Mouse (Mus musculus) limb, embryonic 15.5 days (tissue): Measurements from ENCODE around the gene Usp4. TPM values are rescaled to one million over a fixed set of nuclear protein-coding genes. Genes with fewer than 3 reads are reported as not detected.
A peak's percentile ranks its signal among the peaks of the same experiment; 100 is the strongest.

ENCODE experiments used
- ATAC-seq: fragments of 200-750 bp; cut with Nextera tagmentation; 2 replicates; pipeline ENCODE4 v1.8.0; 2017; ENCODE audit warnings: low read depth, moderate TSS enrichment; ENCODE audit not compliant: insufficient number of reproducible peaks, low FRiP score, low TSS enrichment
- H3K27ac ChIP-seq: fragments of 300-500 bp; sonication (generic); 2 replicates; pipeline ENCODE4 v1.5.1; 2015; ENCODE audit warnings: moderate library complexity, mild to moderate bottlenecking, inconsistent platforms
- H3K27me3 ChIP-seq: fragments of 300-500 bp; sonication (generic); 2 replicates; pipeline ENCODE4 v1.6.1; 2015; ENCODE audit warnings: inconsistent platforms
- H3K36me3 ChIP-seq: fragments of 300-500 bp; sonication (generic); 2 replicates; pipeline ENCODE4 v1.6.1; 2015; ENCODE audit warnings: inconsistent platforms
- H3K4me1 ChIP-seq: fragments of 300-500 bp; sonication (generic); 2 replicates; pipeline ENCODE4 v1.6.1; 2015; ENCODE audit warnings: inconsistent platforms
- H3K4me2 ChIP-seq: fragments of 300-500 bp; sonication (generic); 2 replicates; pipeline ENCODE4 v1.6.1; 2015; ENCODE audit warnings: mild to moderate bottlenecking, inconsistent platforms
- H3K4me3 ChIP-seq: fragments of 300-500 bp; sonication (generic); 2 replicates; pipeline ENCODE4 v1.5.1; 2015; ENCODE audit warnings: mild to moderate bottlenecking, inconsistent platforms
- H3K9ac ChIP-seq: fragments of 300-500 bp; sonication (generic); 2 replicates; pipeline ENCODE4 v1.6.1; 2015; ENCODE audit warnings: inconsistent platforms
- H3K9me3 ChIP-seq: fragments of 300-500 bp; sonication (generic); 2 replicates; pipeline ENCODE4 v1.6.1; 2016; ENCODE audit warnings: inconsistent platforms
- WGBS: fragments of 180-500 bp; shearing (Covaris S2); methylation state at CpG from one replicate; pipeline ENCODE4 v1.1.7; 2015; 5-methylcytosine and 5-hydroxymethylcytosine counted together
- polyA plus RNA-seq: library from polyadenylated mRNA; unstranded; fragments of >200 nt; fragmentation: Nextera tagmentation; extraction: Ambion mirVana; gene quantifications from 2 replicates; pipeline ENCODE4 v1.2.1, GENCODE M21; 2015

The Usp4 gene
- polyA plus RNA-seq, 1 experiment from 2014 or later = 99.6 TPM

DNA sequence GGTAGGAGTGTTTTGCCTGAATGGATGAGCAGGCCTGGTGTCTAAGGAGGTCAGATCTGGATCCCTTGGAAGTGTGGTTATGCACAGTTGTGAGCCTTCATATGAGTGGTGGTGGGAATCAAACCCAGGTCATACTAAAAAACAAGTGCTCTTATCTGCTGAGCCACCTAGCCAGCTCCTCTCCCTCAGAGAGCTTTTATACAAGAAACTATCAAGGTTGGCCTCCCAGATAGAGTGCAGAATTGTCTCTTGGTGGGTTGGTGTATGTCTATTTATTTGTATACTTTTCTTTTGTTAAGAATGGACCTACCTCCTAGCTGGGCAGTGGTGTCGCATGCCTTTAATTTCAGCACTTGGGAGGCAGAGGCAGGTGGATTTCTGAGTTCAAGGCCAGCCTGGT lies 3.8 kb upstream of the Usp4 start:
- no peaks in the 10 kb centered on the region for H3K27me3 ChIP-seq
- no peak overlapping the region for H3K4me2 ChIP-seq
- 89% methylated on average over 1 of the region's 1 CpGs for WGBS
- H3K9me3 ChIP-seq = no peaks in the 10 kb centered on the region
- ATAC-seq = no peak
- no peak overlapping the region for H3K4me3 ChIP-seq
- peaks cover 4% of the 10 kb centered on the region; the same call in 1 of the 2 replicates for H3K36me3 ChIP-seq
- H3K4me1 ChIP-seq = peaks cover 29% of the 10 kb centered on the region
- no peak overlapping the region for H3K27ac ChIP-seq
- no peak overlapping the region for H3K9ac ChIP-seq

DNA sequence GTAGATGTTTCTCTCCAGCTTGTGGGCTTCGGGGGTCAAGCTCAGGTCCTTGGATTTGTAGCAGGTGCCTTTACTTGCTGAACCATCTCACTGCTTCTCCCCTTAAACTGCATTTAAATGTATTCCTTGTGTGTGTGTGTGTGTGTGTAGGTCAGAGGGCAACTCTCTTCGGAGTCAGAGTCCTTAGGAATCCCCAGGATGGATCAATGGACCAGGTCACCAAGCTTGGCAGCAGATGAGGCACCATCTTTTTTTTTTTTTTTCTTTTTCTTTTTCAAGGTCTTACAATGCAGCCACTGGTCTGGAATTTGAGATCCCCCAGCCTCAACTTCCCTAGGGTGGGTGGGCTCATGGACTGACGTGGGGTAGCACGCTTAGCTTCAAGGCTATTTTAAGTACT lies 3.2 kb upstream of the Usp4 start:
- H3K9me3 ChIP-seq = no peaks in the 10 kb centered on the region
- H3K9ac ChIP-seq = no peak overlapping the region
- peaks cover 4% of the 10 kb centered on the region; the same call in 1 of the 2 replicates for H3K36me3 ChIP-seq
- H3K4me3 ChIP-seq = no peak overlapping the region
- H3K27ac ChIP-seq = no peak overlapping the region
- ATAC-seq = no peak
- H3K4me2 ChIP-seq = no peak overlapping the region
- no peaks in the 10 kb centered on the region for H3K27me3 ChIP-seq
- WGBS = 81% methylated on average over 4 of the region's 4 CpGs
- peaks cover 33% of the 10 kb centered on the region for H3K4me1 ChIP-seq

DNA sequence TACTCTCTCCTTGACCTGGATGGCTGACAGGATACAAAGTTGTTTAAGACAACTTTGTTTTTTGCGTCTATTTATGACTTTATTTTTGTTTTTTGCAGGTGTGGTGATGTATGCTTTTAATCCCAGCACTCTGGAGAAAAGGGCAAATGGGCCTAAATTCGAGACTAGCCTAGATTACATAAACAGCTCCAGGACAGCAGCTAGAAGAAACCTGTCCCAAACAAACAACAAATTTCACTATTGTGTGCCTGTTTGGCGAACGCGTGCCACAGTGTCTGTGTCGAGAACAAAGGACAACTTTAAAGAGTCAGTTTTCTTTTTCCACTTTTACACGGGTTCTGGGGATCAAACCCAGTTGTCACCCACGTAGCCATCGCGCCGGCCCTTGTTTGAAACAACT lies 629 bp upstream of the Usp4 start:
- H3K9ac ChIP-seq = peak overlapping the region; percentile 80

DNA sequence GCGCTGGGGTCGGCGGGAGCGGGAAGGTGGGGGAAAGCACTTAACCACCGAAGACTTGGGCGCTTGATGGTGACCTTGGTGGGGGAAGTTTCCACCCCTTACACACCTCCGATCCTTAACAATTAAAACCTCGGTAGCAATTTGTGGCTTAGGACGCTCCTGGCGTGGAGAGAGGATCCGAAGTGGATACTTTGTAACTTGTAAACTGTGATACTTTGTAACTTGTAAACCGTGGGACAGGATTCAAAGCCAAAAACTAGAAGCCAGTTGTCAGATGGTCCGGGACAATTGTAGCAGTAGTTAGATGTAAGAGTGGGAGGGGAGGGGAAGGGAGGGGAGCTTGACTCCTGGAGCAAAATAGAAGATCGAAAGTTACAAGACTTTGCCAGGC lies 632 bp downstream of the Usp4 start:
- WGBS = 3% methylated on average over 14 of the region's 14 CpGs
- ATAC-seq = no peak
- Histone ChIP-seq H3K4me3 (peak overlapping the region; percentile 93), H3K27me3 (no peaks in the 10 kb centered on the region), H3K9me3 (no peaks in the 10 kb centered on the region), H3K36me3 (peaks cover 30% of the 10 kb centered on the region), H3K4me1 (peaks cover 13% of the 10 kb centered on the region), H3K27ac (peak overlapping the region; percentile 96), H3K9ac (peak overlapping the region; percentile 80), H3K4me2 (peak overlapping the region; percentile 59)

More for the DNA sequence above, 629 bp upstream of the Usp4 start:
- Histone ChIP-seq H3K9me3 (no peaks in the 10 kb centered on the region), H3K4me2 (peak overlapping the region; percentile 59), H3K27me3 (no peaks in the 10 kb centered on the region), H3K4me1 (peaks cover 13% of the 10 kb centered on the region), H3K4me3 (peak overlapping the region; percentile 93), H3K27ac (peak overlapping the region; percentile 96), H3K36me3 (peaks cover 18% of the 10 kb centered on the region)
- 5% methylated on average over 11 of the region's 11 CpGs for WGBS
- no peak for ATAC-seq

DNA sequence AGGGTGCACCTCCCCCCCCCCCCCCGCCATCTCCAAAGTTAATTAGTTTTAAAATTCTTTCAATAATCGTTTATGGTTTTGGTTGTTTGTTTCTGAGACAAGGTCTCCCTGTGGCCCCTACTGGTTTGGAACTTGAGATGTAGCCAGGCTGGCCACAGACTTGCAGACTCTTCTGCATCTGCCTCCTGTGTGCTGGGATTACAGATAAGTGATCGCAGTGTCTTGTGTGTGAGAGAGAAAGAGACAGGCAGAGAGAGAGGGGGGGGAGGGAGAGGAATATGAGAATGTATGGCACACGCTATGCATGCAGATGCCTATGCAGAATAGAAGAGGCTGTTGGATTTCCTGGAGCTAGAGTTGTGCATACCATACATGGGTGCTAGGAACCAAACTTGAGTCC lies 2.1 kb downstream of the Usp4 start:
- Histone ChIP-seq H3K9ac (no peak overlapping the region), H3K36me3 (peaks cover 45% of the 10 kb centered on the region), H3K4me1 (peaks cover 13% of the 10 kb centered on the region), H3K4me2 (no peak overlapping the region), H3K9me3 (no peaks in the 10 kb centered on the region), H3K4me3 (no peak overlapping the region), H3K27ac (no peak overlapping the region), H3K27me3 (no peaks in the 10 kb centered on the region)
- 91% methylated on average over 4 of the region's 4 CpGs for whole genome bisulfite sequencing
- no peak for ATAC-seq

DNA sequence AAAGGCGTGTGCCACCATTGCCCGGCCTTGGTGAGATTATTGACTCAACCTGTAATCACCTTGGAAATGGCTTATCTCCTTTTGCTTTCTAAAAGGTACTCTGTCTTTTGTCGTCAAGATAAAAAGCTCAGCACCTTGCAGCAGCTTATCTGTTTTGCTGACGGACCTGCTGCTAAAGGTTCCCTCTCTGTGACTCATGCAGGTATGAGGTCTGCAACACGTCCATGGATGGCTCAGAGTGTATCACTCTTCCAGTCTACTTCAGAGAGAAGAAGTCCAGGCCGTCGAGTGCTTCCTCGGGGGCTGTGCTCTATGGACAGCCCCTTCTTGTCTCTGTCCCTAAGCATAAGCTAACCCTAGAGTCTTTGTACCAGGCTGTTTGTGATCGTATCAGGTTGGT lies 30.6 kb downstream of the Usp4 start:
- Histone ChIP-seq H3K4me1 (no peaks in the 10 kb centered on the region), H3K4me2 (no peak overlapping the region), H3K27ac (no peak overlapping the region), H3K36me3 (peaks cover 86% of the 10 kb centered on the region), H3K9ac (no peak overlapping the region), H3K4me3 (no peak overlapping the region), H3K9me3 (no peaks in the 10 kb centered on the region), H3K27me3 (no peaks in the 10 kb centered on the region)
- ATAC-seq = no peak
- WGBS = 93% methylated on average over 9 of the region's 9 CpGs

DNA sequence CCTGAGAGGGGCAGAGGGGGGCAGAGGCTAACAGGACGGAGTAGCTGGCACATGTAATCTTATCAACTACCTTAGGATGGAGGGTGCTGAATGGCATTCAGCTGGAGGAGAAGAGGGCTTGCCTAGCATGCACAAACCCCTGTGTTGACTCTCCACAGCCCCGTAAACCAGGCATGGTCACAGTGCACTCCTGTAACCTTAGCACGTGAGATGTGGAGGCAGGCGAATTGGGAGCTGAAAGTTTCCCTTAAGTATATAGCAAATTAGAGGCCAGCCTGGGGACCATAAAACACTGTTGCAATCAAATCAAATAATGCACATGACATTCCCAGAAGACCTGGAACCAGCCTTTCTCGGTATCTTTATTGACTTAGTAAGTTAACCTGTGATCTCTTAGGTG lies 31.1 kb downstream of the Usp4 start:
- H3K4me1 ChIP-seq = no peaks in the 10 kb centered on the region
- H3K9me3 ChIP-seq = no peaks in the 10 kb centered on the region
- 80% methylated on average over 5 of the region's 5 CpGs for WGBS
- no peak overlapping the region for H3K4me2 ChIP-seq
- no peaks in the 10 kb centered on the region for H3K27me3 ChIP-seq
- no peak overlapping the region for H3K9ac ChIP-seq
- H3K27ac ChIP-seq = no peak overlapping the region
- no peak overlapping the region for H3K4me3 ChIP-seq
- peaks cover 86% of the 10 kb centered on the region for H3K36me3 ChIP-seq
- no peak for ATAC-seq

DNA sequence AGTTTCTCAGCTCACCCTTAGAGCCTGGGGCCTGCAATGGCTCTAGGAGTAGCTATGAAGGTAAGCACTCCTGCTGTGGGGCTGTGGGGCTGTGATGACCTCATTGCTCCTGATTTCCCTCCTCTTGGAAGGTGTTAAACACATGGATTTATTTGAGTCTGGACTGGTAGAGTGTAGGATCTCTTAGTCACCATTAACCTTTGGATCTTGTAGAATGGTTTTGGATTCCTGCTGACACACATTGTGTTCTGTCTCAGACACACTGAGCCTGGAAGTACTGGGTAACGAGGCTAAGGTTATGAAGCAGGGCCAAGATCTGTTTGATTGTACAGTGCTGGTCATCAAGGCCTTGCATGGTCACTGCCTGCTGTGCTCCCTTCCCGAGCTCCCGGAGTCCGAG lies 31.6 kb downstream of the Usp4 start:
- no peak overlapping the region for H3K27ac ChIP-seq
- no peaks in the 10 kb centered on the region for H3K9me3 ChIP-seq
- WGBS = 88% methylated on average over 4 of the region's 4 CpGs
- H3K4me1 ChIP-seq = no peaks in the 10 kb centered on the region
- peaks cover 86% of the 10 kb centered on the region for H3K36me3 ChIP-seq
- H3K9ac ChIP-seq = no peak overlapping the region
- ATAC-seq = no peak
- no peak overlapping the region for H3K4me2 ChIP-seq
- no peaks in the 10 kb centered on the region for H3K27me3 ChIP-seq
- no peak overlapping the region for H3K4me3 ChIP-seq

DNA sequence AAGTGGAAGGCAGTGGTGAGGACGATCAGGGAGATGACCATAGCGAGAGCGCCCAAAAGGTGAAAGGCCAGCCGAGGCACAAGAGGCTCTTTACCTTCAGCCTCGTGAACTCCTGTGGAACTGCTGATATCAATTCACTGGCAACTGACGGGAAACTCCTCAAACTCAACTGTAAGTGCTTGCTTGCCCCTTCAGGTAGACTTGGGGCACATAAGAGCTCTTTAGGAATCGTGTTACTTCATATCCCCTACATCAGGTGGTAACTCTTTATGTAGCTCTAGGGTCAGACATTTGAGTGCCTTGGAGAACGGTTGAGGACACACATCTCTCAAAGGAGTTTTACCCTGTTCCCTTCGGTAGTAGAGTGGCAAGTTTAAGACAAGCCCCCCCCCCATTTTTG lies 33.7 kb downstream of the Usp4 start:
- ATAC-seq = no peak
- Histone ChIP-seq H3K4me1 (no peaks in the 10 kb centered on the region), H3K36me3 (peaks cover 87% of the 10 kb centered on the region), H3K27me3 (no peaks in the 10 kb centered on the region), H3K27ac (no peak overlapping the region), H3K4me2 (no peak overlapping the region), H3K9ac (no peak overlapping the region), H3K9me3 (no peaks in the 10 kb centered on the region), H3K4me3 (no peak overlapping the region)
- 93% methylated on average over 9 of the region's 9 CpGs for whole genome bisulfite sequencing

DNA sequence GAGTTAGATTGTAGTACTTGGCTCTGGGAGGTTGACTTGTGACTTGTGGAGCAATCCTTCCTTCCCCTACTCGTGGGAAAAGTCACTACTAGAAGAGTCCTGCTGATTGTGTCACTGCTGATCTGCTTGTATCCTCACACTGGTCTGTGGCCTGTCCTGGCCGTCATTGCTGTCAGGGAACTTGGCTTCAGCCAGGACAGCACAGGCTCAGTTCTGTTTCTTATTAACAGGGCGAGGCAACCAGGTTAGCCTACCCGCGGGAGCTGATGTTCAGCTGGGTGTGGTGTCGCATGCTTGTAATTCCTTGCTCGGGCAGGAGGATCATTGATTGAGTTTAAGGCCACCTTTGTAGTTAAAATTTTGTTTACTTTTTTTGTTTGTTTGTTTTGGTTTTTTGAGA lies 37.4 kb downstream of the Usp4 start:
- no peaks in the 10 kb centered on the region for H3K4me1 ChIP-seq
- peaks cover 88% of the 10 kb centered on the region for H3K36me3 ChIP-seq
- H3K27me3 ChIP-seq = no peaks in the 10 kb centered on the region
- no peak overlapping the region for H3K9ac ChIP-seq
- no peak overlapping the region for H3K4me3 ChIP-seq
- H3K27ac ChIP-seq = no peak overlapping the region
- no peak overlapping the region for H3K4me2 ChIP-seq
- WGBS = 61% methylated on average over 7 of the region's 7 CpGs
- no peak for ATAC-seq
- H3K9me3 ChIP-seq = no peaks in the 10 kb centered on the region

DNA sequence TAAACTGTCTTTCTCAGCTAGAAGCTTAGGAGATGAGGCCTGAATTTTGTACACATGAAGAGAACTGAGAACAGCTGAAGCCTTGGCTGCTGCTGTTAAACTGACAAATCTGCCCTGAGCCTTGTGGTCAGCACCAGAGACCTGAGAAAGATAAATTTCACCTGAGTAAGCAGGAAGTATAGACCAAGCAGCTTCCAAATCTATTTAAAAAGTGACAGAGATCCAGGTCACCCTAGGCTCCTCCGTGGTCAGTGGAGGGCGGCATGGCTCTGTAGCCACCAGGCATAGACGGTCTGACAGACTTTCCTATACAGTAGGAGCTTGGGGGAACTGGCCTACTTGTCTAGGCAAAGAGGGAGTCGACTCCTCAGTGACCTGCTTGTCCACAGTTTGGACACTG lies 39.2 kb downstream of the Usp4 start:
- Histone ChIP-seq H3K4me3 (no peak overlapping the region), H3K9ac (no peak overlapping the region), H3K4me2 (no peak overlapping the region), H3K36me3 (peaks cover 85% of the 10 kb centered on the region), H3K9me3 (no peaks in the 10 kb centered on the region), H3K4me1 (no peaks in the 10 kb centered on the region), H3K27ac (no peak overlapping the region), H3K27me3 (no peaks in the 10 kb centered on the region)
- ATAC-seq = no peak
- 81% methylated on average over 4 of the region's 4 CpGs for WGBS

DNA sequence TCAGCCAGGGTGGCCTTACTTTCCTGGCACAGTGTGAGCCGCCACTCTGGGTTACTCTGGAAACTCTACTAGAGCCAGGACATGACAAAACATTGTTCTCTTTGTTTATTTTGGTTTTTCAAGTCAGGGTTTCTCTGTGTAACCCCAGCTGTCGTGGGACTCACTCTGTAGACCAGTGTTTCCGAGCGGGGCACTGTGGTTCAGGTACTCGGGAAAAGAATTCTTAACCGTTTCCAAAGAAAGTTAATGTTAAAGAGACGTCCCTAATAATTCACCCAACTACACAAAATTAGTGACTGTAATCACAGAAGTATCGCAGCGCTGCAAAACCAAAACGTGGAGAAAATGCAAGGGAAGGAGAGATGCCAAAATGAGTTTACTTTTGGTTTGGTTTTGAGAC lies 40.9 kb downstream of the Usp4 start:
- H3K4me2 ChIP-seq = no peak overlapping the region
- no peaks in the 10 kb centered on the region for H3K27me3 ChIP-seq
- ATAC-seq = no peak
- no peaks in the 10 kb centered on the region for H3K9me3 ChIP-seq
- H3K9ac ChIP-seq = no peak overlapping the region
- H3K4me3 ChIP-seq = no peak overlapping the region
- WGBS = 92% methylated on average over 10 of the region's 10 CpGs
- H3K4me1 ChIP-seq = no peaks in the 10 kb centered on the region
- H3K27ac ChIP-seq = no peak overlapping the region
- H3K36me3 ChIP-seq = peaks cover 89% of the 10 kb centered on the region

DNA sequence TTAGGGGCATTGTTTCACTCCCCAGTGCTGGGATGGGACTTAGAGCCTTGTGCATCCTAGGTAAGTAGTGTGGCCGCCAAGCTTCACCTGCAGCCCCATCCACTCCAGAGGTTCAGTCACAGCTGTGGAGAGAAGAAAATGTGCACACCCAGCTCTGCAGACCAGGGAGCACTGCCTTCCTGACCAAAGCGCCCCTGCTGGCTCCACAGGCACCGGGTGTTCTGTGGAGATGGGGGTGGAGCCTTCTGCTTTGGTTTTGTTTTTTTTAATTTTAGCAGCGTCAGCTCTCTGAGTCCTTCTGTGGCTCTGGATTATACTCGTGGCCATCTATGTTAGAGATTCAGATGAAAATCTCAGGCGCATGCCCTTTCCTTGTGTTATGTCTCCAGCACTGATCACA lies 41.6 kb downstream of the Usp4 start:
- Histone ChIP-seq H3K27me3 (no peaks in the 10 kb centered on the region), H3K4me2 (no peak overlapping the region), H3K4me1 (no peaks in the 10 kb centered on the region), H3K4me3 (no peak overlapping the region), H3K27ac (no peak overlapping the region), H3K9ac (no peak overlapping the region), H3K36me3 (peaks cover 89% of the 10 kb centered on the region), H3K9me3 (no peaks in the 10 kb centered on the region)
- ATAC-seq = no peak
- 74% methylated on average over 6 of the region's 6 CpGs for WGBS
